Mouse (Mus musculus) midbrain, embryonic 10.5 days (tissue): Measurements from ENCODE around the gene Lrfn1. TPM values are rescaled to one million over a fixed set of nuclear protein-coding genes. Genes with fewer than 3 reads are reported as not detected.

Source experiments
- DNase-seq: peaks from one replicate; pipeline ENCODE4 v3.0.0-alpha.2; 2017; ENCODE audit warnings: low spot score
- H3K27ac ChIP-seq: fragments of 300-500 bp; sonication (generic); replicated peaks from 2 replicates; pipeline ENCODE4 v1.5.1; 2016; ENCODE audit warnings: mild to moderate bottlenecking
- H3K27me3 ChIP-seq: fragments of 300-500 bp; sonication (generic); 2 replicates; pipeline ENCODE4 v1.6.1; 2016; ENCODE audit warnings: low read depth, mild to moderate bottlenecking; ENCODE audit not compliant: poor library complexity, severe bottlenecking
- H3K36me3 ChIP-seq: fragments of 300-500 bp; sonication (generic); 2 replicates; pipeline ENCODE4 v1.6.1; 2016; ENCODE audit warnings: mild to moderate bottlenecking, moderate library complexity
- H3K4me1 ChIP-seq: fragments of 300-500 bp; sonication (generic); 2 replicates; pipeline ENCODE4 v1.6.1; 2016
- H3K4me3 ChIP-seq: fragments of 300-500 bp; sonication (generic); 2 replicates; pipeline ENCODE4 v1.5.1; 2016; ENCODE audit warnings: mild to moderate bottlenecking, moderate library complexity
- H3K9me3 ChIP-seq: fragments of 300-500 bp; sonication (generic); replicated peaks from 2 replicates; pipeline ENCODE4 v1.6.1; 2016; ENCODE audit warnings: mild to moderate bottlenecking
- WGBS: fragments of 180-500 bp; shearing (Covaris S2); methylation state at CpG from one replicate; pipeline ENCODE4 v1.1.7; 2016; 5-methylcytosine and 5-hydroxymethylcytosine counted together
- polyA plus RNA-seq: library from polyadenylated mRNA; unstranded; fragments of >200 nt; fragmentation: Nextera tagmentation; extraction: Ambion mirVana; gene quantifications from 2 replicates; pipeline ENCODE4 v1.2.1, GENCODE M21; 2016

The Lrfn1 gene
- polyA plus RNA-seq, 1 experiment from 2014 or later, result 3.6 TPM

DNA sequence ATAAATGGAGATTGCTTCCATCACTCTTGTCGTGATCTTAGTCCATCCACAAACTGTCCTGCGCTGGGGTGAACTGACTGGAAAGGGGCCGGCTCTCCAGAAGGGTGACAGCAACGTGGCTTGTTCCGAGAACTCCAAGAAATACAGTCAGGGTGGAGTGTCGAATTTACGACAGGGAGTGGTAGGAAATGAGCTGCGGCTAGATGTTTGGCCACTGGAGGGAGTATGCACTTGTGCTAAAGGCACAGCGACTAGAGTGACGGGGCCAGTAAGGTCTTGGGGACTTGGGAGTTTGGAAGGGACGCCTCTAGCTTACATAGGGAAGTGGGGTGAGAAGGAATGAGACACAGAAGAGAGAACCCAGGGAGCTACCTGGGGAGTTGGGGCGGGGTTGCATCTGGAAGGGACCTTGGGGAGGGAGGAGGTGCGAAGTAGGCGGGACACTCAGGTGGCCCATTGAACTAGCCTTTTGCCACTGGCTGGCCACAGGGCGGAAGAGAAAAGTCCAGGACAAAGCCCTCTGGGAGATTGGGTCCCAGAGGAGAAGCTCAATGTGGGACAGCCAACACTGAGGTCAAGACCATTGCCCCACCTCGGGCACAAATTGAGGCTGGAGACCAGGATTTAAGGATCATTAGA lies 14.7 kb upstream of the Lrfn1 start, which contains the start of gene Gmfg:
TSS of gene Gmfg (plus strand) at position 516 of the 639 bp plus-strand sequence.
- H3K9me3 ChIP-seq, result no peaks in the 10 kb centered on the region
- DNase-seq, result peak; percentile 82
- peaks cover 18% of the 10 kb centered on the region for H3K36me3 ChIP-seq
- WGBS, result 2% methylated on average over 16 of the region's 16 CpGs
- peak within 1 kb of the TSS; percentile 94 for H3K4me3 ChIP-seq
- no peaks in the 10 kb centered on the region for H3K27me3 ChIP-seq
- peak within 1 kb of the TSS; percentile 89 for H3K27ac ChIP-seq
- peaks cover 44% of the 10 kb centered on the region for H3K4me1 ChIP-seq

GRCm38 (mm10) chr7:28437964-28438363 lies 13.8 kb upstream of the Lrfn1 start:
- no peak for DNase-seq
- H3K9me3 ChIP-seq, result no peaks in the 10 kb centered on the region

GRCm38 (mm10) chr7:28438771-28439170 lies 13.0 kb upstream of the Lrfn1 start:
- no peak for DNase-seq
- H3K9me3 ChIP-seq, result no peaks in the 10 kb centered on the region
- H3K27ac ChIP-seq, result no peak overlapping the region
- H3K4me3 ChIP-seq, result no peak overlapping the region
- no peaks in the 10 kb centered on the region for H3K27me3 ChIP-seq
- 83% methylated on average over 2 of the region's 2 CpGs for WGBS
- peaks cover 1% of the 10 kb centered on the region; the same call in 1 of the 2 replicates for H3K36me3 ChIP-seq
- peaks cover 34% of the 10 kb centered on the region for H3K4me1 ChIP-seq

More at GRCm38 (mm10) chr7:28437964-28438363, 13.8 kb upstream of the Lrfn1 start:
- no peak overlapping the region for H3K4me3 ChIP-seq
- H3K27me3 ChIP-seq, result no peaks in the 10 kb centered on the region
- no peak overlapping the region for H3K27ac ChIP-seq
- peaks cover 42% of the 10 kb centered on the region for H3K4me1 ChIP-seq
- peaks cover 9% of the 10 kb centered on the region for H3K36me3 ChIP-seq

GRCm38 (mm10) chr7:28440739-28441138 lies 11.0 kb upstream of the Lrfn1 start:
- H3K4me1 ChIP-seq, result peaks cover 14% of the 10 kb centered on the region
- no peaks in the 10 kb centered on the region for H3K9me3 ChIP-seq
- WGBS, result 60% methylated on average over 2 of the region's 2 CpGs
- no peak overlapping the region for H3K4me3 ChIP-seq
- DNase-seq, result no peak
- H3K27me3 ChIP-seq, result peaks cover 8% of the 10 kb centered on the region
- H3K27ac ChIP-seq, result no peak overlapping the region
- H3K36me3 ChIP-seq, result no peaks in the 10 kb centered on the region

DNA sequence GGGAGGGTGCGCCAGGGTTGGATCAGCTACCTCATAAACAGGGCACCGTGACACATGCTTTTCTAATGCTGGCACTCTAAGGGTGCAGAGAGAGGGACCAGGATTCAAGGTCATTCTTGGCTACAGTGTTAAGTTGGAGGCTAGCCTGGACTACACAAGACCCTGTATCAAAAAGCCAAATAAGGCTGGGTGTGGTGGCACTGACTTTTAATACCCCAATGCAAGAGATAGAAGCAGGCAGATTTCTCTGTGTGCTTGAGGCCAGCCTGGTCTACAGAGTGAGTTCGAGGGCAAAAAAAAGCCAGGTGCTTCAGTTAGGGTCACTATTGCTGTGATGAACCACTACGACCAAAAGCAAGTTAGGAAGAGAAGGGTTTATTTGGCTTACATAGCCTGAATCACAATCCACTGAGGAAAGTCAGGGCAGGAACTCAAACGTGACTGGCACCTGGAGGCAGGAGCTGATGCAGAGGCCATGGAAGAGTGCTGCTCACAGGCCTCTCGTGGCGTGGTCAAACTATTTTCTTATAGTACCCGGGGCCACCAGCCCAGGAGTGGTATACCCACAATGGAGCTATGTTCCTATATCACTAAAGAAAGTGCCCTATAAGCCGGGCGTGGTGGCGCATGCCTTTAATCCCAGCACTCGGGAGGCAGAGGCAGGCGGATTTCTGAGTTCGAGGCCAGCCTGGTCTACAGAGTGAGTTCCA lies 9.8 kb upstream of the Lrfn1 start:
- Histone ChIP-seq H3K9me3 (no peaks in the 10 kb centered on the region), H3K27me3 (peaks cover 13% of the 10 kb centered on the region), H3K4me3 (no peak overlapping the region), H3K36me3 (no peaks in the 10 kb centered on the region), H3K27ac (no peak overlapping the region), H3K4me1 (peaks cover 15% of the 10 kb centered on the region)
- 85% methylated on average over 14 of the region's 14 CpGs for WGBS
- no peak for DNase-seq

- no peak overlapping the region for H3K4me3 ChIP-seq
- no peak overlapping the region for H3K27ac ChIP-seq
- peaks cover 13% of the 10 kb centered on the region for H3K27me3 ChIP-seq
- no peaks in the 10 kb centered on the region for H3K9me3 ChIP-seq
- peaks cover 16% of the 10 kb centered on the region for H3K4me1 ChIP-seq
- 54% methylated on average over 4 of the region's 4 CpGs for WGBS
- no peak for DNase-seq
- H3K36me3 ChIP-seq, result no peaks in the 10 kb centered on the region
These were observed 9.1 kb upstream of the Lrfn1 start for GRCm38 (mm10) chr7:28442688-28443087.

- no peak overlapping the region for H3K27ac ChIP-seq
- H3K4me1 ChIP-seq, result peaks cover 19% of the 10 kb centered on the region
- H3K9me3 ChIP-seq, result no peaks in the 10 kb centered on the region
- no peaks in the 10 kb centered on the region for H3K36me3 ChIP-seq
- no peak for DNase-seq
- WGBS, result 89% methylated on average over 13 of the region's 13 CpGs
- peaks cover 13% of the 10 kb centered on the region for H3K27me3 ChIP-seq
- no peak overlapping the region for H3K4me3 ChIP-seq
These were observed 7.3 kb upstream of the Lrfn1 start for GRCm38 (mm10) chr7:28444344-28444974.

GRCm38 (mm10) chr7:28446446-28446845 lies 5.3 kb upstream of the Lrfn1 start:
- H3K27me3 ChIP-seq, result peaks cover 13% of the 10 kb centered on the region
- DNase-seq, result peak; percentile 80
- peaks cover 20% of the 10 kb centered on the region for H3K4me1 ChIP-seq
- no peak overlapping the region for H3K27ac ChIP-seq
- no peaks in the 10 kb centered on the region for H3K9me3 ChIP-seq
- no peak overlapping the region for H3K4me3 ChIP-seq
- WGBS, result 9% methylated on average over 12 of the region's 12 CpGs
- H3K36me3 ChIP-seq, result no peaks in the 10 kb centered on the region

DNA sequence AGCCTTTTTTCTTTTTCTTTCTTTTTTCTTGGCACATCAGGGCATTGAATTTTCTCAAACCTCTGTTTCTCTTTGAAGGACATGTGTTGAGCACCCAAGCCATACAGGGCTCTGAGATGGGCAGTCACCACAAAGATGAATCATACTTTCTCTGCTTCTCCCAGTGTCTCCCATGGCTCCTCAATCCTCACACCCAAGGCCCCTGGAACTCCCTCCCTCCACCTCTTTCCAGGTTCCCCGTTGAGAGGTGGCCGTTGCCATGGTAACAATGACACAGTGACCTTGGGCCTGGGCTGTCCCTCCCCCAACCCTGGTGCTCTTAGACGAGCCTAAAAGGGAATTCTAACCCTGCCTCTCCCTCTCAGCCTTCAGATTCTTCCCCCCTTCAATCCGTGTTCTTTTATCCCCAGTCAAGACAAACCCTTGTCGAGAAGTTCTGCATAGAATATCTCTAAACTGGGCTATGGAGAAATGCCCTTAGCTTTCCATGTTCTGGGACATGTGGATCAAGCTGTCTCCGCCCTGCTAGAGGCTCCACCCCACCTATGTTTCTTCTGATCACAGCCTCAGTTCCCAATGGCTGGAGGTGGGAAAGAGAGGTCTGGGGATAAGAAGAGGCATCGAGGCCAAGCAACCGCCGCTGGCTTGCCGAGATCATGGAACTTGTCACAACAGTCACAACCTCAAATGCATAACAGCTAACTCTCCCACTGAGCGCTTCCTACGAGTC lies 4.5 kb upstream of the Lrfn1 start:
- no peak overlapping the region for H3K4me3 ChIP-seq
- H3K27me3 ChIP-seq, result peaks cover 13% of the 10 kb centered on the region
- WGBS, result 19% methylated on average over 12 of the region's 12 CpGs
- H3K4me1 ChIP-seq, result peaks cover 25% of the 10 kb centered on the region
- peak; percentile 42 for DNase-seq
- no peaks in the 10 kb centered on the region for H3K9me3 ChIP-seq
- H3K27ac ChIP-seq, result 0 out of 2 replicates have a peak overlapping the region, but pooled peaks have one; percentile 28
- no peaks in the 10 kb centered on the region for H3K36me3 ChIP-seq

- H3K4me1 ChIP-seq, result peaks cover 30% of the 10 kb centered on the region
- H3K36me3 ChIP-seq, result no peaks in the 10 kb centered on the region
- no peaks in the 10 kb centered on the region for H3K9me3 ChIP-seq
- DNase-seq, result no peak
- peaks cover 13% of the 10 kb centered on the region for H3K27me3 ChIP-seq
- WGBS, result 66% methylated on average over 13 of the region's 13 CpGs
- H3K27ac ChIP-seq, result no peak overlapping the region
- H3K4me3 ChIP-seq, result no peak overlapping the region
These were observed 3.6 kb upstream of the Lrfn1 start for GRCm38 (mm10) chr7:28447865-28448820.

GRCm38 (mm10) chr7:28452361-28453005 lies 703 bp downstream of the Lrfn1 start:
- Histone ChIP-seq H3K4me1 (peaks cover 26% of the 10 kb centered on the region), H3K27ac (peak overlapping the region; percentile 89), H3K9me3 (no peaks in the 10 kb centered on the region), H3K4me3 (peak overlapping the region; percentile 95), H3K36me3 (peaks cover 33% of the 10 kb centered on the region), H3K27me3 (no peaks in the 10 kb centered on the region)
- DNase-seq, result no peak
- whole genome bisulfite sequencing, result 2% methylated on average over 23 of the region's 24 CpGs
